Mouse (Mus musculus) intestine, embryonic 15.5 days (tissue): ENCODE measurements around the gene Nup210. TPM values are rescaled to one million over a fixed set of nuclear protein-coding genes. Genes with fewer than 3 reads are reported as not detected.
"Not testable (repeated sequence)": the region's sequence is repeated elsewhere in the genome, so short reads cannot be mapped to it uniquely, and the experiment has no call there.

Source experiments
- ATAC-seq: fragments of 200-750 bp; cut with Nextera tagmentation; 2 replicates; pipeline ENCODE4 v1.8.0; 2017; ENCODE audit warnings: moderate TSS enrichment, moderate library complexity
- H3K27ac ChIP-seq: fragments of 300-500 bp; sonication (generic); 2 replicates; pipeline ENCODE4 v1.5.1; 2015; ENCODE audit warnings: mild to moderate bottlenecking, inconsistent platforms
- H3K27me3 ChIP-seq: fragments of 300-500 bp; sonication (generic); replicated peaks from 2 replicates; pipeline ENCODE4 v1.6.1; 2015; ENCODE audit warnings: inconsistent platforms
- H3K36me3 ChIP-seq: fragments of 300-500 bp; sonication (generic); 2 replicates; pipeline ENCODE4 v1.6.1; 2015; ENCODE audit warnings: inconsistent platforms
- H3K4me1 ChIP-seq: fragments of 300-500 bp; sonication (generic); replicated peaks from 2 replicates; pipeline ENCODE4 v1.6.1; 2015; ENCODE audit warnings: inconsistent platforms
- H3K4me2 ChIP-seq: fragments of 300-500 bp; sonication (generic); replicated peaks from 2 replicates; pipeline ENCODE4 v1.6.1; 2015; ENCODE audit warnings: mild to moderate bottlenecking, inconsistent platforms
- H3K4me3 ChIP-seq: fragments of 300-500 bp; sonication (generic); replicated peaks from 2 replicates; pipeline ENCODE4 v1.5.1; 2015; ENCODE audit warnings: inconsistent platforms
- H3K9ac ChIP-seq: fragments of 300-500 bp; sonication (generic); 2 replicates; pipeline ENCODE4 v1.6.1; 2015; ENCODE audit warnings: inconsistent platforms
- H3K9me3 ChIP-seq: fragments of 300-500 bp; sonication (generic); 2 replicates; pipeline ENCODE4 v1.6.1; 2016; ENCODE audit warnings: inconsistent platforms
- WGBS: fragments of 180-500 bp; shearing (Covaris S2); methylation state at CpG from one replicate; pipeline ENCODE4 v1.1.7; 2015; 5-methylcytosine and 5-hydroxymethylcytosine counted together
- polyA plus RNA-seq: library from polyadenylated mRNA; unstranded; fragments of >200 nt; fragmentation: Nextera tagmentation; extraction: Ambion mirVana; gene quantifications from 2 replicates; pipeline ENCODE4 v1.2.1, GENCODE M21; 2015

The Nup210 gene
- polyA plus RNA-seq, 1 experiment from 2014 or later: 18.2 TPM

DNA sequence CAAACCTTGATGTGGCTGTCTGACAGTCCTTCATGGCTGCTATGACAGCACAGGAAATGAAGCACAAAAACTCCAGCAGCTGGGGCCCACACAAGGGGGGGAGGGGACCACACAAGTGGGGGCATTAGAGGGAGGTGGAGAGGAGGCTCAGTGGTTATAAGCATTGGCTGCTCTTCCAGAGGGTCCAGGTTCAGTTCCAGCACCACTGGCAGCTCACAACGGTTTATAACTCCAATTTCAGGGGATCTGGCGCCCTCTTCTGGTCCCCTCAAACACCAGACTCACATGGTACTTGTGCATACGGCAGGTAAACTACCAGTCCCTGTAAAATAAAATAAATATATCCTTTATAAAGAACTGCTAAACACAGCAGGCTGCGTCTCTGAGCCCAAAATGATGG lies 12.4 kb upstream of the Nup210 start:
- H3K9ac ChIP-seq: no peak overlapping the region
- H3K9me3 ChIP-seq: no peaks in the 10 kb centered on the region
- H3K27me3 ChIP-seq: no peaks in the 10 kb centered on the region
- no peak overlapping the region for H3K27ac ChIP-seq
- no peaks in the 10 kb centered on the region for H3K4me1 ChIP-seq
- H3K4me2 ChIP-seq: no peak overlapping the region
- H3K4me3 ChIP-seq: no peak overlapping the region
- no peak for ATAC-seq
- whole genome bisulfite sequencing: 53% methylated on average over 4 of the region's 4 CpGs
- no peaks in the 10 kb centered on the region for H3K36me3 ChIP-seq

DNA sequence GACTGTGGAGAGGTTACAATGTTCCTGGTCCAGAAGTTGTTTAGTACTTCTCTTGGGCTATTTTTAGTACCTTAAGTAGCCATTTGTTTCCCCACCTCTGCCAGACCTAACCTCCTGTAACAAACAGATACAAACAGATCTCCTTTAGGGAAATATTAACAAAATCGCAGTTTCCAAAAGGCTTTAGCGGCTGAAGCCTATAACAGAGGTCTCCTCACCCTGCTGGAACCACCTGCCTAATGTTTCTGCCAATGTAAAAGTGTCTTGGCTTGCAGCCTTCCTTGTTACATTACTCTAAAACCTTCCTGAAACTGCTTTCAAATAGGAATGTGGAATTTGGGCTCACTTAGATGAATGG lies 8.6 kb upstream of the Nup210 start:
- Histone ChIP-seq H3K27me3 (no peaks in the 10 kb centered on the region), H3K27ac (no peak overlapping the region), H3K4me1 (no peaks in the 10 kb centered on the region), H3K9me3 (no peaks in the 10 kb centered on the region), H3K4me3 (no peak overlapping the region), H3K4me2 (no peak overlapping the region), H3K36me3 (no peaks in the 10 kb centered on the region), H3K9ac (no peak overlapping the region)
- ATAC-seq: no peak
- 48% methylated on average over 2 of the region's 2 CpGs for WGBS

DNA sequence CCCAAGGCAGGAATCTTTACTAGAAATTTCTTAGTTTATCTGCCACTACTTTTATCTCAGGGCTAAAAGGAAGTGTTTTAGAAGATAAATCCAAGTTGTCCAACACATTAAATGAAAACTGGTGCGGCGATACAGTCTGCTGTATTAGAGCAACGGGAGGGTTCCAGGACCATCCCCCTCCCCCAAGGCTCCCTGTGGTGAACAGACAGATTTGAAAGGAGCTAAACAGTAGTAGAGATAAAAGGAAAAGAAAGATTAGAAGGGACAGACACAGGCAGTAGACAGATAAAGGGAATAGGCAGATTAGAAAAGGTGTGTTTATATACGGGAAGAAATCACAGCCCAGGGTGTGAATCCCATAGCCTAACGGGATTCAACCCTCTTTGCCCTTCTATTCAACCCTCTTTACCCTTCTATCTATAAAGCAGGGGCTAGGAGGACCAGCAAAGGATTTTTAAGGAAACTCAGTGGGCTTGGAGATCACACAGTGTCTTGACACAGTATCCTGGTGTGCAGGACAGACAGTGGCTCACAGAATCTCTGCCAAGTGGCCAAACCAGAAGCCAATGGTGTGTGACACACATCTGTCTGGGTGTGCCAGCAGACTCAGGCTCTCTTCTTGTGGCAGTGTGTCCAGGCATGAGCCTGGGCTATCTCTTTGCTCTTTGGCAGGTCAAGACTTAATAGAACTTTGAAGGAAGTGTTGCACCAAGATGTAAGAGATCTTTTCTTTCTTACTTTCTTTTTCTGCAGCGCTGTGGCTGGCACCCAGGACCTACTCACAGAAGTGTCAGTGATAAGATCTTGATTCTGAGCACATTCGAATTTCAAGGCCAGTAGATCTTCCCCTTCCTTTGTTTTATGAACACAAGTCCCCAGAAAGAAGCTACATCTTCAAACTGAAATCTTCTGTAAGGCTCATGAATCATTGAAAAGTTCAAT lies 7.9 kb upstream of the Nup210 start:
- Histone ChIP-seq H3K4me1 (no peaks in the 10 kb centered on the region), H3K27me3 (no peaks in the 10 kb centered on the region), H3K4me3 (no peak overlapping the region), H3K4me2 (no peak overlapping the region), H3K27ac (no peak overlapping the region), H3K9ac (no peak overlapping the region), H3K9me3 (no peaks in the 10 kb centered on the region), H3K36me3 (no peaks in the 10 kb centered on the region)
- WGBS: 46% methylated on average over 7 of the region's 7 CpGs
- no peak for ATAC-seq

DNA sequence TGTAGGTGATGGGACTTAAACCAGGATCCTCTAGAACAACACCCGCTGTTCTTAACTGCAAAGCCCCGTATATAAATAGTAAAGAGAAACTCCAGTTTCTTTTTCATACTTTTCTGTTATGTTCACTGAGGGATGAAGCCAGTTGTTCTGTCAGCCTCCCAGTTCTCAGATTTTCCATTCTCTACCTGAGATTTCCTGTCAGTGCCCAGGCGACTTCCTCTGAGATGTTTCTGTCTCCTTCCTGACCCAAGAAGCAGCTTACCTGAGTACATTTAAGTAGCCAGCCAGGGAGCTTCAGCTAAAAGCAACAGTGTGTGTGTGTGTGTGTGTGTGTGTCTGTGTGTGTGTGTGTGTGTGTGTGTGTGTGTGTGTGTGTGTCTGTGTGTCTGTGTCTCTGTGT lies 6.8 kb upstream of the Nup210 start:
- WGBS: 73% methylated on average over 3 of the region's 3 CpGs
- Histone ChIP-seq H3K27ac (no peak overlapping the region), H3K4me1 (no peaks in the 10 kb centered on the region), H3K9me3 (no peaks in the 10 kb centered on the region), H3K9ac (no peak overlapping the region), H3K4me2 (no peak overlapping the region), H3K36me3 (no peaks in the 10 kb centered on the region), H3K4me3 (no peak overlapping the region), H3K27me3 (no peaks in the 10 kb centered on the region)
- ATAC-seq: no peak

DNA sequence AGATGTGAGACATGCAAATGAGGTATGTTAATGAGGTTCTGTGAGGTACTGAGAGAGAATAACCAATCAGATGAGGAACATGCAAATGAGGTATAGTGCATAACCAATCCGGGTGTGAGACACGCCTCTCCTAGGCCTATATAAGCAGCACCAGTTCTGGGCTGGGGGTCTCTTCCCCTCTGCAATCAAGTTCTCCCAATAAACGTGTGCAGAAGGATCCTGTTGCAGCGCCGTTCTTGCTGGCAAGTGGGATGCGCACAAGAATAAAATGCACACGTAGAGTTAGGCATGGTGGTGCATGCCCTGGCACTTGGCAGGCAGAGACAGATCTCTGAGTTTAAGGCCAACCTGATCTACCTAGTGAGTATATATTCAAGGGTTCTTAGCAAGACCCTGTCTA lies 4.5 kb upstream of the Nup210 start:
- 90% methylated on average over 7 of the region's 7 CpGs for WGBS
- H3K27me3 ChIP-seq, ATAC-seq, H3K4me2 ChIP-seq, H3K27ac ChIP-seq, H3K9me3 ChIP-seq, H3K4me3 ChIP-seq, H3K36me3 ChIP-seq, H3K9ac ChIP-seq: not testable (repeated sequence)
- peaks cover 11% of the 10 kb centered on the region; the same call in 1 of the 2 replicates for H3K4me1 ChIP-seq

DNA sequence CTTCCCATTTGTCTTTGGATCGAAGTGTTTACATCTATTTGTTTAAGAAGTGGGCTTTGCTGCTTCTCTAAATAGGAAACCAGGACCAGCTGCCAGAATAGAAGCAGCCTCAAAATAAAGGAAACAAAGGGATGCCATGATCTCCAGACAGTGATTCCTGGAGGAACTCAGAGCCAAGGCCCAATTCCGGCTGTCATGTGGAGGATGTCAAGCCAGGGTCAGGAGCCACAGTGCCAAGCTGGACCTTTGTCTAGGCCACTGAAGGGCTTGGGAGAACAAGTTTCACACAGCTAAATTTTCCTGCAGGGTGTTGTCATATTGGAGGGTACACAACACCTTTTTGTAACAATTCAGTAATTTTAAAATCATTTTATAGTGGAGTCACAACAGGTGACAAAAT lies 3.6 kb upstream of the Nup210 start:
- WGBS: 74% methylated on average over 2 of the region's 2 CpGs
- H3K4me2 ChIP-seq: no peak overlapping the region

DNA sequence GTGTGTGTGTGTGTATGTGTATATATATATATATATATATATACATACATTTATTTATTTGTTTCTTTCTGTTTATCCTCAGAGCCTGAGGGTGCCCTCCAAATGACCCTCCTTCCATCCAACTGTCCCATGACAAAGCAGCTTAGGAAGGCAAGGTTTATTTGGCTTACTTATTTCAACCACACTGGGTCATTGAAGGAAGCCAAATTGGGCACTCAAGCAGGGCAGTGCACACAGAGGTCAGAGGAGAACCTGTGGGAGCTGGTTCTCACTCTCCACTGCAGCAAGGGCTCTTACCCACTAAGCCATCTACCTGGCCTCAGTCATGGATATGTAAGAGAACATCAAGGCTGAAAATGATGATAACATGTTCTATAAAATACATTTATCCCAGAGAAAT lies 1.9 kb upstream of the Nup210 start:
- Histone ChIP-seq H3K27ac (no peak overlapping the region), H3K9ac (no peak overlapping the region), H3K4me3 (no peak overlapping the region), H3K27me3 (no peaks in the 10 kb centered on the region), H3K36me3 (no peaks in the 10 kb centered on the region), H3K9me3 (no peaks in the 10 kb centered on the region), H3K4me1 (peaks cover 26% of the 10 kb centered on the region), H3K4me2 (no peak overlapping the region)
- ATAC-seq: no peak

More for the DNA sequence above, 3.6 kb upstream of the Nup210 start:
- Histone ChIP-seq H3K9ac (no peak overlapping the region), H3K27ac (no peak overlapping the region), H3K9me3 (no peaks in the 10 kb centered on the region), H3K4me3 (no peak overlapping the region), H3K36me3 (no peaks in the 10 kb centered on the region), H3K27me3 (no peaks in the 10 kb centered on the region), H3K4me1 (peaks cover 18% of the 10 kb centered on the region)
- ATAC-seq: no peak

DNA sequence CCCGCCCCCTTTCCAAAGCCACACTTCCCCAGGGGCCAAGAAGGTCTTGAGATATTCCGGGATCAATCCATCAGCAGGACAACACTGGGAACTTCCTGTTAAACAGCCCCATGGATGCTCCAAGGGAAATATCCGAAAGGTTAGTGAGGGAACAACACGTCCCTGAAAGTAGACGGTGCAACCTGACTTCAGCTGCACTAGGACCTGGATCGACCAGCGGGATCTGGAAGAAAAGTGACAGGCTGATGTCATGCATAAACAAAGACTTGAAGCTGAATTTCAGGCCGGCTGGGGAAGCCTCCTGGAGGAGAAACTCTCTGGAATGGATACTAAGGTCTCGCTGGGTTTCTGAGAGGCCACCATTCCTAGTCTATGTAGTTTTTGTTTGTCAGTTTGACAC lies 520 bp upstream of the Nup210 start:
- Histone ChIP-seq H3K9ac (peak overlapping the region; percentile 72; the same call in 1 of the 2 replicates), H3K27ac (0 out of 2 replicates have a peak overlapping the region, but pooled peaks have one; percentile 58)
- peak; percentile 42 for ATAC-seq

DNA sequence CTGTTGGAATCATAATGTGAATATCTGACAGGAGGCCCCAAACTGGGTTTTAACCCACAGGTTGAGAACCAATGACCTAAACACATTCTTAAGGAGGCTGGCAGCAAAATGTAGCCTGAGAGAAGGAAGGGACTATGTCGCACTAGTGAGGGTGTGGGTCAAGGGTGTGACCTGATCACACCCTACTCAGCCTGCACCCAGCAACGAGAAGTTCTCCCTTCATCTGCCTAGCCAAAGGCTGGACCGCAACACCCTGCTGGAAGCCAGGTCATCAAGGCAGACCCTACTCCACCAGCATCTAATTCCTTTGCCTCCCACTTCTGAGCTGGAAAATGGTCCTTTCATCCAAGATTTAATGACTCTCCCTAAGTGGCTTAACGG lies 776 bp downstream of the Nup210 start:
- peak; percentile 46 for ATAC-seq
- Histone ChIP-seq H3K36me3 (no peaks in the 10 kb centered on the region), H3K27ac (no peak overlapping the region), H3K9ac (peak overlapping the region; percentile 72), H3K4me1 (peaks cover 26% of the 10 kb centered on the region), H3K4me2 (peak overlapping the region; percentile 99), H3K9me3 (no peaks in the 10 kb centered on the region), H3K4me3 (peak overlapping the region; percentile 70), H3K27me3 (no peaks in the 10 kb centered on the region)
- 22% methylated on average over 4 of the region's 4 CpGs for WGBS

More for the DNA sequence above, 520 bp upstream of the Nup210 start:
- peaks cover 26% of the 10 kb centered on the region for H3K4me1 ChIP-seq
- H3K4me2 ChIP-seq: peak overlapping the region; percentile 99
- H3K36me3 ChIP-seq: no peaks in the 10 kb centered on the region
- peak overlapping the region; percentile 70 for H3K4me3 ChIP-seq
- H3K9me3 ChIP-seq: no peaks in the 10 kb centered on the region
- H3K27me3 ChIP-seq: no peaks in the 10 kb centered on the region
- WGBS: 4% methylated on average over 9 of the region's 9 CpGs

DNA sequence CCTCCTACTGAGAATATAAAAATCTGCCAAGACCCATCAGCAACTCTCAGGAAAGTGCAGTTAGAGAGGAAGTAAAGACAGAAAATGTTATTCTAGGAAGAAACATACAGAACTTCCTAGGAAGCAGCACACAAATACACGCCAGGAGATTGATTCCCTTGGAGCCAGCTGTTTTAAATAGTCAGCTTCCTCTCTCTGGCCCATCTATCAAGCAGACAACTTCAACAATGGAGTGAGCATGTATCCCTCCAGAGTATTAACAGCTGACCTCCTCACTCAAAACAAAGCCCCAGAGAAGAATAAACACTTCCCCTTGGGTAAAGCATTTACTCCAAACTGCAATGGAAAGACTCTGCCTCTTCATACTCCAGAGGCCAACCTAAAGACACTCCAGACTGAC lies 1.5 kb downstream of the Nup210 start:
- no peak overlapping the region for H3K4me3 ChIP-seq
- no peaks in the 10 kb centered on the region for H3K9me3 ChIP-seq
- ATAC-seq: no peak
- no peaks in the 10 kb centered on the region for H3K36me3 ChIP-seq
- H3K9ac ChIP-seq: no peak overlapping the region
- H3K27me3 ChIP-seq: no peaks in the 10 kb centered on the region
- WGBS: 48% methylated on average over 1 of the region's 1 CpGs
- H3K4me2 ChIP-seq: 0 out of 2 replicates have a peak overlapping the region, but pooled peaks have one; percentile 9
- 0 out of 2 replicates have a peak overlapping the region, but pooled peaks have one; percentile 33 for H3K27ac ChIP-seq
- peaks cover 26% of the 10 kb centered on the region for H3K4me1 ChIP-seq

DNA sequence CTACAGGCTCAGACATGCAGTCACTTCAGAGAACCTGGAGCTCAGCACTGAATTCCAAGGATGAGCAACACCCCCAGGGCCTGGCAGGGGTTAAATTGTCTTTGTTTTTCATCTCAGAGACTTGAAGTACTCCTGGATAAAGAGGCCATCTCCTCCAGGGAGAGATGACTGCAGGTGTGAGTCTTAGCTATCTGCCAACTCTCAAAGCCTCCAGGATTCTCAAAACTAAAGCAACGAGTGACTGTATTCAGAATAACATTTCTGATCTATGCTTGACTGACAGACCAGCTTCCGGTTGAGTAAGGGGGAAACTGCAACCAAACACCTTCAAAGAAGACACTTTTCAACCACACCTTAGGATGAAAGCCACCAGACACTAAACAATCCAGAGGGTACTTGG lies 1.9 kb downstream of the Nup210 start:
- peaks cover 26% of the 10 kb centered on the region for H3K4me1 ChIP-seq
- H3K36me3 ChIP-seq: no peaks in the 10 kb centered on the region
- no peaks in the 10 kb centered on the region for H3K9me3 ChIP-seq
- whole genome bisulfite sequencing: 26% methylated on average over 2 of the region's 2 CpGs
- 0 out of 2 replicates have a peak overlapping the region, but pooled peaks have one; percentile 9 for H3K4me2 ChIP-seq
- ATAC-seq: no peak
- H3K4me3 ChIP-seq: no peak overlapping the region
- H3K27ac ChIP-seq: peak overlapping the region; percentile 33; the same call in 1 of the 2 replicates
- no peak overlapping the region for H3K9ac ChIP-seq
- H3K27me3 ChIP-seq: no peaks in the 10 kb centered on the region

DNA sequence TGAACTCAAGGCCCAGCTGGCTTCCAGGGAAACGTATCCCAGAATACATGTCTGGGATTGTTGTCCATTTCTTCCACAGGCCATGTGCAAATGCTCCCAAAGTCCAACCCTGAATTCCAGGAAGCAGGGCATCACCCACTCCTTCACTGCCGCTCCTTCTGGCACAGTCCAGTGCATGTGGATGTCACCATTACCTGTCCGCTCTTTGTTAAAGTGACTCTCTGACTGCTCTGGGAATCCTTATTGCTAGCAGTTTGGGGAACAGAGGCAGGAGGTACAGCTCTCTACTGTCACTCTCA lies 4.7 kb downstream of the Nup210 start:
- peaks cover 19% of the 10 kb centered on the region for H3K4me1 ChIP-seq
- no peak overlapping the region for H3K4me3 ChIP-seq
- no peak for ATAC-seq
- H3K9ac ChIP-seq: no peak overlapping the region
- H3K27ac ChIP-seq: no peak overlapping the region
- 84% methylated on average over 3 of the region's 3 CpGs for WGBS
- H3K9me3 ChIP-seq: no peaks in the 10 kb centered on the region
- H3K36me3 ChIP-seq: no peaks in the 10 kb centered on the region
- no peaks in the 10 kb centered on the region for H3K27me3 ChIP-seq
- no peak overlapping the region for H3K4me2 ChIP-seq
